Mouse (Mus musculus): Measurements from ENCODE around the gene Igfbp7.

DNA sequence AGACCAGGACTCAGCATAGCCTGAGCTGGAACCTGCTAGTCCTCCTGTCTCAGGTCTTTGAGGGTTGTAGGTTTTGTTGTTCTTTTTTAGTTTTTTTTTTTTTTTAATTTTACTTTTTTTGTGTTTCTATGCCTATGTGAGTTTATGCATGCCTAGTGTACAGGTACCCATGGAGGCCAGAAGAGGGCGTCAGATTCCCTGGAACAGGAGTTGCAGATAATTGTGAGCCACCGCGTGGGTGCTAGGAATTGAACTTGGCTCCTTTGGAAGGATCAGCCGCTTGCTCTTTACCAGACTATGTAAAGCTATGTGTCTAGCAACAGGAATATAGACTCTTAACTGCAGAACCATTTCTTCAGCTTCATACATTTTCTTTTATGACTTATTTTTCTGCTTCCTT is 93.6 kb downstream of the Igfbp7 start:
- TF ChIP-seq EP300 (IDR thresholded peaks at IDR 0.05; ENCODE audit: insufficient read depth, low read depth, low read length) (no peak), POLR2A (IDR thresholded peaks at IDR 0.05; ENCODE audit: insufficient read depth, low read length) (no peak)

Data from ES-Bruce4 (cell line).